Mouse (Mus musculus) kidney, postnatal 14 days (tissue): Measurements from ENCODE around the gene Cd3g.
A peak's percentile ranks its signal among the peaks of the same experiment; 100 is the strongest.
"Not testable (repeated sequence)": the region's sequence is repeated elsewhere in the genome, so short reads cannot be mapped to it uniquely, and the experiment has no call there.

ENCODE experiments used
- DNase-seq: peaks from one replicate; pipeline ENCODE4 v3.0.0; 2022; ENCODE audit warnings: mixed read lengths

Gene Cd3g

DNA sequence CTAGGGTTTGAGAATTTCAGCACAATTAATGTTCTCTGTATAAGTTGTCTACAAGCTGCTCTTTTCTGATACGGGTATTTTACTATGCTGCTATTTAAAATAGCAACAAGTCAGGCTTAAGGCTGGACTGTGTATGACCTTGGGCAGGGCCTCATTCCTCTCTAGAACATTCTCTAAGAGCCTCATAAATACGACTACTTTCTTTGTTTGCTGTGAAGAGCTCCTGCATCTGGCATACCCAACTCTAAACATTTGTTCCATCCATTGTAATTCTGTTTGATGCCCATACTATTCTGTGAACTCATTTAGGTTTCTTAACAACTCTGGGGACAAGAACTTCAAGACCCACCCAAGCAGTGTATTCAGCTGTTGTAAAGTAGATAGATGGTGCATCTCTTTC lies 2.8 kb upstream of the Cd3g start:
- DNase-seq = no peak

DNA sequence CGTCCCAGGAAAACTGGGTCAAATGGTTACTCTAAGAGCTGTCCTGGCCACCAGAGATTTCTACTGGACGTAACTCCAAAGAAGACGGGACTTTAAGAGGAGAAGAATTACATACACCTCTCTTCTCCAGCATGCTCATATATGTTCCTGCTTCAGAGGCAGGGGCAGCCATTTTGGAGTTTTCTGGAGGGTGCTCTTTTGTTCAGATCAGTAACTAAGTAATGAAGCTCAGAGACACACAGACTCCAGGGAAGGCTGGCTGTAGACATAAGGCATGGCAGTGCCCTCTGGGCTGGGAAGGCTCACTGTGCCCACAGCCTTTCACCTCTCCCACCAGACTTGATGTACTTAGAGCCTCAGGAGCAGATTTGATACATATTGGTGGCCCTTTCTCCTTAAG lies 2.3 kb upstream of the Cd3g start:
- DNase-seq = no peak

DNA sequence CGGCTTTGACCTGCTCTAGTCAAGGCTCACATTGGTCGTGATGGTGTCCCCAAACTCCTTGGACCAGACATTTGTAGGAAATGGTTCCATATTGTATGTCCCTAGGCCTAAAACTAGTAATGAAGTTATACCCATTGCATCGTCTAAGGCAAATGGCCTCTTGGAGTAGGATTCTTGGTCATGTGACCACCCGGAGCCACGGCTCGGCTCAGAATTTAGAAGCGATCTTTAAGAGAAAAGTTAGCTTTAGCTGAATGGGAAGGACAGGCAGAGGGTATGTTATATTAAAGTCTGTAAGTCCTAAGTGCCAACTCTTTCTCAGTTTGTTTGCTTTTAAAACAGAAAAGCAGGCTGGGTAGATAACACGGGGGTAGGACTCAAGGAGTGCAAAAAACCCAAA lies 1.9 kb upstream of the Cd3g start:
- DNase-seq = no peak

DNA sequence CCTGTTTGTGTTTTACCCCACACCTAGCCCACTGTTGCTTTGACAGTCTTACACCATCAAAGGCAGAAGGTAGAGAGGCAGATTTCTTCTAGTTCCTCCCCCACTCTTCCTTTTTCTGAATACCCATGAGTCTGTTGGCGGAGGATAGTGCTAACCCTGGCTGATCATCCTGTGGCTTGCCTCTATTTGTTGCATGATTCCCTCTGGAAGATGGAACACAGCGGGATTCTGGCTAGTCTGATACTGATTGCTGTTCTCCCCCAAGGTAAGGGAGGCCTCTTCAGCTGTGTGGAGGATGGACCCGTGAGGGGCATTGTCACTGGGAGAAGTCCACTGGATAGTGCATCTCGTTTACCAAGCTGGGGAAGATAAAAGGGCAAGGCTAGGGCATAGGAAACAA lies 1.4 kb upstream of the Cd3g start, which contains the start of gene Cd3d:
Cd3d (plus strand) TSS at position 111 of the 400 bp plus-strand sequence.
- no peak for DNase-seq

DNA sequence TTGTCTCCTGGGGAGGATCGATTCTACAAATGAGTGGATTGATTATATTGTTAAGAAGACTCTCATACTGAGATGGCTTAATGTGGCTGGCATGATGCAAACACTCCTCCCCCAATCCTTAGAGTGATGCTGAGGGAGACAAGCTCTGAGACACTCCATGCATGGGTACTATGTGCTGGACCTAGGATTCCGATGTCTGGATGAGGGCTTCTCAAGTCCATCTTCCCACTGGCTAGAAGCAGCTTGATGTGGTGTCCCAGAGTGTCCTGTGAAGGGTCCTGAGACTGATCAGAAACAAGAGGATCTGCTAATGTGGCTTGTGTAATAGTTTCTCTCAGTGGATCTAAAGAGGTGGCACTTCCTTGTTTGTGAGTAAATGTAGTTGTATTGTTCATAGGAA lies 873 bp upstream of the Cd3g start:
- no peak for DNase-seq

DNA sequence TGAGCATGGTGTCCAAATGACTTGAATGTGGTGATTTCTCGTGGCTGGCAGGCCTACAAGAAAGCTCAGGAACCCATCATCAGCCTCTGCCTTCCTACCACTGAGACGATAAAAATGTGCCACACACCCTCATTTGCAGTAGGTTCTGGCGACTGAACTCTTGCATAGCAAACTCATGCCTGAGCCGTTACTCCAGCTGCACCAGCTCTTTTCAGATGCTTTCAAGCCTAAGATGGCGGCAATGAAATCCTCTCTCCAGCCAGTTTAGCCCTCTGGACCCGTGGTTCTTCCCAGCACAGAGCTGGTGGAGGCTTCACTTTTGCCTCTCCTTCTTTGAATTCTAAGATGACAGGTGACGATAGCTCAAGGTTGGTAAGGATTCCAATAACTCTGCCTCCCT lies 425 bp downstream of the Cd3g start:
- no peak for DNase-seq

DNA sequence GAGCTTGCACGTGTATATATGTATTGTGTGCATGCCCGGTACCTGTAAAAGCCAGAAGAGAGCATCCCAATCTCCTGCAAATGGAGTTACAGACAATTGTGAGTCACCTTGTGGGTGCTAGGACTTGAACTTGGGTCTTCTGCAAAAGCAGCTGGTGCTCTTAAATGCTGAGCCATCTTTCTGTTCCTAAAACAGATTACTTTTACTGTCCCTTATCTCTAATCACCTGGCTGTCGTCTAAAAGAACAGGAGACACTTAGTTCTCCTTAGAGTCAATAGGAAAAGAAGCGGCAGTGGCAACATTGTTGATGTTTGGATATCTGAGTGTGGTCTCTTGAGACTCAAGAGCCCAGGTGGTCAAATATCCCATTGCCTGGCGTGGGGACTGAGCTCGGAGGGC lies 2.4 kb downstream of the Cd3g start:
- no peak for DNase-seq

DNA sequence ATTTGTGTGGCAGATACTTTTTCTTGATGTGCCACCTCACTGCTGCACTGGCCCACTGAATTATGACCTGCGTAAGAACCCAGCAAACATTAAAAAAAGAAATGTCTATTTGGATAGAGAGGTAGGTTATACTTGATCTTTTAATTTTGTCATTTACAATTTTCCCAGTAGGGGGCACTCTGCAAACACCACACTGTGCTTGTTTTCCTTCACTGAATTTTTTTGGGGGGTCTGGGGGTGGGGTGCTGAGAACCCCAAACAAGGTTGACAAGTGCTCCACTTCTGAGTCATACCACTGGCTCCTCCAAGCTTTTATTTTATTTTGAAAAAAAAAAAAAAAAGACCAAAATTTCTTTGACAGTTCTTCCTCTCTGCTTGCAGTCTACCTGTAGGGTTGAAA lies 10.8 kb downstream of the Cd3g start:
- no peak for DNase-seq

DNA sequence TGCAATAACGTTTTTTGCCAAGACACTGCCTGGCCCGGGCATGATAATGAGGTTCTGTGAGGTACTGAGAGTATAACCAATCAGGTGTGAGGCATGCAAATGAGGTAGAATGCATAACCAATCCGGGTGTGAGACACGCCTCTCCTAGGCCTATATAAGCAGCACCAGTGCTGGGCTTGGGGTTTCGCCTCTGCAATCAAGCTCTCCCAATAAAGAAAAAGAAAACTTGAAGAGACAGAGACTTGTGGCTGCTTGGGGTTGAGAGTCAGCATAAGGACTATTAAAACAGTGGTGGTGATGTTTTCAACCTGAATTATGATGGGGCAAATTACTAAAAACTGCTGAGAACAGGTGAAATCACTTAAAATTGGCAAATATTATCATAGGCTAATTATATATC lies 12.5 kb downstream of the Cd3g start:
- DNase-seq = not testable (repeated sequence)

DNA sequence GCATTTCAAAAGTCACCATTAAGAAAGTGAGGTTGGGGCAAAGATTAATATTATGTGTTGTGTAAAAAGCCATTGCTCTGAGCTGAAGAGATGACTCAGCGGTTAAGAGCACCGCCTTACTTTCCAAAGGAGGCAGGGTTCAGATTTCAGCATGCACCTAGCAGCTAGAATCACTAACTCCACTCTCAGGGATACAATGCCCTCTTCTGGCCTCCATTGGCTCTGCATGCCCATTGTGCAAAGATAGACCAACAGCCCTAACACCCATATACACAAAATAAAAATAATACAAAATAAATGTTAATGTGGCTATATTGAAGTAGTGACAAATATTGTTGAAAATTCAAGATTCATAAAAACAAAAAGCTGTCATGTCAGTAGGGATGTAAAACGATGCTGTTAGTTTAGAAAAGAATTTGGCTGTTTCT lies 13.4 kb downstream of the Cd3g start:
- peak; percentile 86 for DNase-seq

DNA sequence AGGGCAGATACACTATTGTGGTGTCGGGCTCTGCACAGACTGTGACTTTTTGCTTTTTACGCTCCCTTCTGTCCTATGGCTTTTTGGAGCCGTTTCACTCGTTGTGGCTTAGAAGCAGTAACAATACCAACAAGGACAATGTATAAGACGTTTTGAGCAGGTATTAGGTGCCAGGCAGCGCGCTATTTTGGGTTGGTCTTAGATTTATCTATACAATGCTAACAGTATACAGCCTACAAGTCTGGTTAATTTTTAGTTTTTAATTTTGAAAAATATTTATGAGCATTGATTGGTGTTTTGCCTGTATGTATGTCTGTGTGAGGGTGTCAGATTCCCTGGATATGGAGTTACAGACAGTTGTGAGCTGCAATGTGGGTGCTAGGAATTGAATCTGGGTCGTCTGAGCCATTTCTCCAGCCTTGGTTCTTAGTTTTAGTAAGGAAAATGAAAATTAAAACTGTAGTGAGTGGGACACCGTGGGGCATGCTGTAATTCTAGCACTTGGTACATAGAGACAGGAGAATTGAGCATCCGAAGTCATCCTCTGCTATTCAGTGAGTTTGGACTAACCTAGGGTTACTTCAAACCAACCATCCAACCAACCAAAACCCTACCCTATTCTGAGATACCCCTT lies 14.3 kb downstream of the Cd3g start:
- DNase-seq = no peak

DNA sequence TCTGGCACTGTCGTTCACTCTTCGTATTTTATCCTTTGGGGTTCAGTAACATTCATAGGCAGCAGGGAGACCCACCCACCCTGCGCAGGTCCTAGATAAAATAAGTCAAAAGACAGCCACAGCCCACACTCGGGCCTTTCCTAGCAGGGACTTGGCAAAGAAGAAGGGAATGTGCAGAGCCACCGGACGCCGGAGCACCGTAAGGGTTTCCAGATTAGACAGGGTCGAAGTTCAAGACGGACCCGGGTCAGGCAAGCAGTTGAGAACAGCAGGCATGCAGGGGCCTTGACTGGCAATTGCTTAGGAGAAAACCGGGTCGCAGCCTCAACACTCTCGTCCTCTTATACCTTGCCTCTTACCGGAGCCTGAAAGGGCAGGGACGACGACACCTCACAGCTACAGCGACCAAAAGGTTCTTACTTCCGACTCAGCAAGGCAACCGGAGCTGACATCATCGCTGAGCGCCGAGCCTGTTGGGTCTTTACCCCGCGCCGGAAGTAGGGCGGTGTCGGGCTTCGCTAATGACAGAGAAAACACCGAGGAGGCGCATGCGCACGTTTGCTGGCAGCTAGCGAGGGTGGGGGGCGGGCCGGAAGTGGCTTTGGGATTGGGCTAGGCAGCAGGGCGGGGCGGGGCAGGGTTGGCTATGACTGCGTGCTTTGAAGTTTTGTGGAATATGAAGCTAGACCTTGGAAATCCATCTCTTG lies 15.0 kb downstream of the Cd3g start, which contains the start of gene Ube4a:
Ube4a (minus strand) TSS at position 475 of the 707 bp plus-strand sequence.
- peak; percentile 99 for DNase-seq

DNA sequence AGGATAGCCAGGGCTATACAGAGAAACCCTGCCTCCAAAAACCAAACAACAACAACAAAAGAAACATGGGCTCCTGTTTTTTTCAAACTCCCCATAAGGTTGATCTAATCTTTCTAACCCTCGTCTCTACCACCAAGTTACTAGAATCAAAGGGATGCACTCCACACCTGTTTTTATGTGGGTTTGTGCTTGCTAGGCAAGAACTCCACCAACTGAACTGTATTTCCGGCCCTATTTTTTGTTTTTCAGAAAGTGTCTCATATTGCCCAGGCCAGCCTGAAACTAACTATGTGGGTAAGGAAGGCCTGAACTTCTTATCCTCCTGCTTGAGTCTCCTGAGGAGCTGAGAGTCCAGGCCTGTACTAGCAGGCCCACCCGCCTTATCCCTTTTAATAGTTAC lies 25.8 kb downstream of the Cd3g start:
- DNase-seq = no peak

DNA sequence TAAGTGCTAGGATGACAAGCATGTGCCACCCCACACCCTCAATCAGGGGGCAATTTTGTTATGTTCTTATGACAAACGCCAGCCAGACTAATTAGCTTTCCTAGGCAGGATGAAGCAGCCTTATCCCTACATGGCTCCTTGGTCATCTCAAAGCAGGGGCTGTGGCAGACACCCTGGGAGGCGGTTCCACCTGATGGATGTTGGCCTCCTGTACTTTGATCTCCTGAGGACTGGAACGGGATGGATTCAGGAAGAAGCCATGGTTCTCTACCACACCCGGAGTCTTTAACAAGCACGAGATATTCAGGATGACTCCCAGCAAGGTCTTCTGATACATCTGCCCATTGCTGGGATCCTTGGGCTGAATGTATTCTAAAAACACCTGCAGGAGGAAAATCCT lies 32.4 kb downstream of the Cd3g start:
- peak; percentile 17 for DNase-seq

DNA sequence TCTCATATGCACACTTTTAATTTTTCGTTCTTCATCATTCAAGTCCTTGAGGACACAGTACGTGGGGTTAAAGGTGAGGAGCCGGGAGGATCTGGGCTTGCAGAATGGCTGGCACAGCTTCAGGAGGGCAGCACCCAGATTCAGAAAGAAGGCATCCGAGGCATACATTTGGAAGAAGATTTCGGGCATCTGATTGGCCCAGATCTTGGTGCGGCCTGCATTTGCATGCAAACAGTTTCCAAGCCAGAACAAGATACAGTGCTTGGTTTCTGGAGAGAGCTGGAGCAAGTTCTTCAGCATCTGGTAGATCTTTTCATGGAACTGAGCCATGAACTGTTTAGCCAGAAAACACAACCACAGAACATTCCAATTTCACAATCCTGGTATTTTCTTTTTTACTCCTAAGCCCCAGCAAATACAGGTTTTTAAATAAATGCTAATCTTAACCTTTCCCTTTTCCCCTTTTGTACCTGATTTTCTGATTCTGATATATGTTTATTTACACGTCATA lies 34.0 kb downstream of the Cd3g start:
- DNase-seq = no peak

DNA sequence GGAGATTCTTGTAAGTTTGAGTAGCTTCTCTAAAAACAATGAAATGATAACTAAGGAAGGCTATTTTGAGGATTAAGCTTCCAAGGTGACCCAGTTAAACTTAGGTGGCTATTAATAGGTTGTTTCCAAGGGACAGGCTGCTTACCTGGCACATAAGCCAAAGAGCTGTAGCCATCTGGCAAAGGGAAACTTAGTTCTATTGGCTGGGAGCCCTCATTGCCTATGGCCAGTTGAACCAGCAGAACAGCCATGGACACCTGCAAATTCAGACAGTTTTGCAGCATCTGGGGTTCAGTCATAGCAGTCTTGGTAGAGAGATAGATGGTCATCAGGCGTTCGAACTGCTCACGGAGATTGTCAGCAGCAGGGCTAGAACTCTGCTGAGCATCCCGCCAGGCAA lies 37.8 kb downstream of the Cd3g start:
- DNase-seq = no peak

DNA sequence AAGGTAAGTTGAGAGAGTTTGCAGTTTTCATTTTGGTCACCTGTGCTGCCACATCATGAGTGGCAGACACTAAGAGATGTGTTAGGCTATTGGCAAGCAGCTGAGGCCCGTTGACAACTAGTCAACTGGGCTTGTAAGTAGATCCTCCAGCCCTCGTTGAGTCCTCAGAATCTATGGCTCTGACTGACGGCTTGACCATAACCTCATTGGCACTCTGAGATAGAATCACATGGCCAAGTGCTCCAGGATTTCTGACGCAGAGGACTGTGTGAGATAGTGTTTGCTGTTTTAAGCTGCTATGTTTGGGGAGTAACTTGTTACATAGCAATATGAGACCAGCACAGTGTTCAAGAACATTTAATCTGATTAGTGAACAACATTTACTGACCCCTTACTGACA lies 38.5 kb downstream of the Cd3g start:
- DNase-seq = no peak

DNA sequence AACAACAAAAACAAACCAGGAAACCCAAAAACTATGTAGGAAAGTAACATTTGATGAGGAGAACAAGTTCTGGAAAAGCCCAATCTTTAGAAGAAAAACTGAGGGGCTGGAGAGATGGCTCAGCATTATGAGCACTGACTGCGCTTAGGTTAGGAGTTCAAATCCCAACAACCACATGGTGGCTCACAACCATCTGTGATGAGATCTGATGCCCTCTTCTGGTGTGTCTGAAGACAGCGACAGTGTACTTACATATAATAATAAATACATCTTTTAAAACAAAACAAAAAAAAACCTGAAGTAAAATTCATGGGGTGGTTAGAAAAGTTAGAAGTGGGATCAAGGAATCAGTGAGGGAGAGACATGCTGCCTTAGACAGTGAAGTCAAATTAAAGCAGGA lies 58.7 kb downstream of the Cd3g start:
- no peak for DNase-seq

DNA sequence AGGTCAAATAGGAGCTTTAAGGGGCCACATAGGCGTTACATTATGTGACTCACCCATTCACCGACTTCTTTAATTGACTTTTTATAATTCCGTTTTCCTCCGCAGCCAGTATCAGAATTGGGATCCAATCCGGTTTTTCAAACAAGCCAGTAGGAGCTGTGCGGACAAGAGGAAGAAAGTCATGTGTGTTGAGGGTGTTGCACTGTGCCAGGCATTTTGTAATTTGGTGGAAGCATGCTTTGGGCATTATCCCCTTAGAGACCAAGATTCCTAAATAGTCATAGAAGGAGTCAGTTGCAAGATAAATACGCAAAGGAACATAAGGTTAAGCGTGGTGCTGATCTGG lies 59.1 kb downstream of the Cd3g start:
- DNase-seq = no peak

DNA sequence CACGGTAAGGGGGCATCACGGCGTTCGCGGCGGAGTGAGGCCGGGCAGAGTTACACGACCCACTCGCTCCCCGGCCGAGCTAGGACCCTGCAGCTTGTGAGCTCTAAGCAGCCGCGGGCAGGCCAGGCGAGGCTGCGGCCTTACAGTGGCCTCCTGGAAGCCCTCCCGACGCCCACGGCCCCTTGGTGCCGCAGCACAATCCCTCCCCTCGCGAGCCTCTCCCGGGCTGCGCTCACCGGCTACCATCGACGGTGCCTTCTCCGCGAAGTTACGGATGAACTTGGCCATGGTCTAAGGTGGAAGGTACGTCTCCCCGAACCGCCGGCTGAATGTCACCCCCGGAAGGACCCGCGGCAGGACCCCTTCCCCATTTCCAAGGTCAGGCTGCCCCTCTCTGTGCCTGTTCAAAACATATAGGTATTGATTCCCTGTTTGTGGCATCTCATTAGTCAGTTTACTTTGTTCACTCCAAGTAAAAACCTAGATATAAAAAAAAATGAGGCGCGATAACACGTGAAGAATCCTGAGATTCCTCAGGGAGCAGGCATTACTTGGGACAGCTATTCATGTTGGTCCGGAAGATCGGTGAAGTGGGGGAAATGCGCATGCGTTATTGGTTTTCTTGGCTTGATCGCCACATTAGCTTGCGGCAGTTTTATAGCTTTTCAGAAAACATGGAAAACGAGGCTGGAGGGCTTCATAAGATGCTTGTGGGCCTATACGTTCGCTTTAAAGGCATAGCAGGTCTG lies 59.7 kb downstream of the Cd3g start, which contains the start of gene Atp5l:
Atp5l (minus strand) TSS at position 369 of the 749 bp plus-strand sequence.
- DNase-seq = peak; percentile 92

DNA sequence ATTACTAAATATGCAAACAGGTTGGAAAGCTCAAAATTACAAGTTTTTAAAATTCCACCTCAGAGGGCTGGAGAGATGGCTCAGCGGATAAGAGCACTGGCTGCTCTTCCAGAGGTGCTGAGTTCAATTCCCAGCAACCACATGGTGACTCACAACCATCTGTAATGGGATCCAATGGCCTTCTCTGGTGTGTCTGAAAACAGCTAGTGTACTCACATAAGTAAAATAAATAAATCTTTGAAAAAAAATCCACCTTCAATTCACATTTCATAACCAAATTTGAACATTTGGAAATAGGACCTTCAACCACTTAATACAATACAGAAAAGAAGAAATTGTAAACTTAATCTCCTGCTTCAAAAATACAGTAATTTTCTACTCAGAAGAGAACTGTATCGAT lies 60.6 kb downstream of the Cd3g start:
- no peak for DNase-seq
